Mouse (Mus musculus) bone marrow macrophage, adult 2 months (primary cell): Measurements from ENCODE around the gene Cttnbp2nl.

ENCODE experiments used
- CTCF ChIP-seq: IDR thresholded peaks from 2 replicates; pipeline ENCODE4 v1.5.1; 2012; ENCODE audit warnings: low read depth, mild to moderate bottlenecking, low read length, moderate library complexity
- POLR2A ChIP-seq: IDR thresholded peaks from 2 replicates; pipeline ENCODE4 v1.6.1; 2012; ENCODE audit warnings: mild to moderate bottlenecking, low read depth, low read length, borderline replicate concordance

DNA sequence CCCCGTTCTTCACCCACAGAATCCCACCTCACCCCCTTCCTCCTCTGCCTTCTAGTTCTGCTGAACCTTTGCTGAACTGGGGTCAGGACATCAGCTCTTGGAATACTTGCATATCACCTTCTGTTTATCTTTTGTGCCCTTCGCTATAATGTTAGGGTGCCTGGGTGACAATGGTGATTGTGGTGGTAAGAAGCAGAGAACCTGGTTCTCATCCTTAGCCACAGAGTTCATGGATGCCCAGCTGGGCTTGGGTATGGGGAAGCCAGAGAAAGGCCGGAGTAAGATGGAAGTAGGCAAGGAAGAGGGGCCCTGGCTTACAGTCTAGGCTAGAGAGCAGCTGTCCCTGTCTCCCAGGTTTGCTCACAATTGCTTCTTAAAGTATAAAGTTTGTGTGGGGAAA, 98.8 kb downstream of the Cttnbp2nl start:
- TF ChIP-seq CTCF, result no peak
- TF ChIP-seq POLR2A, result no peak
